Mouse (Mus musculus) brain, adult 2 months (tissue): ENCODE measurements around the gene Slc13a2.

Experiments used
- DNase-seq: peaks from one replicate; pipeline ENCODE4 v3.0.0; 2011; ENCODE audit warnings: low read depth, low spot score

Slc13a2 gene

GRCm38 (mm10) chr11:78422055-78422819 lies at the start of gene Slc13a2:
TSS of gene Slc13a2 (minus strand) at chr11:78422217.
- no peak for DNase-seq

- no peak for DNase-seq
Observed at GRCm38 (mm10) chr11:78471326-78472103, 49.5 kb upstream of the Slc13a2 start.

- DNase-seq = no peak
Observed at GRCm38 (mm10) chr11:78467932-78468331, 45.9 kb upstream of the Slc13a2 start.

GRCm38 (mm10) chr11:78467515-78467914 lies 45.5 kb upstream of the Slc13a2 start:
- DNase-seq = no peak

- DNase-seq = no peak
Observed at GRCm38 (mm10) chr11:78466242-78466912, 44.4 kb upstream of the Slc13a2 start.

GRCm38 (mm10) chr11:78465568-78466180 lies 43.7 kb upstream of the Slc13a2 start, which contains the start of gene Slc46a1:
TSS of gene Slc46a1 (plus strand) at chr11:78465697.
- DNase-seq = peak; percentile 80

- no peak for DNase-seq
Observed at GRCm38 (mm10) chr11:78465116-78465515, 43.1 kb upstream of the Slc13a2 start.

GRCm38 (mm10) chr11:78463286-78464036 lies 41.4 kb upstream of the Slc13a2 start:
- no peak for DNase-seq

- no peak for DNase-seq
Observed at GRCm38 (mm10) chr11:78462669-78463068, 40.7 kb upstream of the Slc13a2 start.

- no peak for DNase-seq
Observed at GRCm38 (mm10) chr11:78461894-78462293, 39.9 kb upstream of the Slc13a2 start.

- DNase-seq = no peak
Observed at GRCm38 (mm10) chr11:78458740-78459139, 36.7 kb upstream of the Slc13a2 start.

GRCm38 (mm10) chr11:78455308-78455707 lies 33.3 kb upstream of the Slc13a2 start:
- DNase-seq = peak; percentile 45

GRCm38 (mm10) chr11:78454276-78454675 lies 32.3 kb upstream of the Slc13a2 start:
- no peak for DNase-seq

- DNase-seq = peak; percentile 84
Observed at GRCm38 (mm10) chr11:78453675-78454074, 31.7 kb upstream of the Slc13a2 start.

GRCm38 (mm10) chr11:78450337-78450736 lies 28.3 kb upstream of the Slc13a2 start:
- DNase-seq = no peak

GRCm38 (mm10) chr11:78448242-78448641 lies 26.2 kb upstream of the Slc13a2 start:
- no peak for DNase-seq

GRCm38 (mm10) chr11:78447168-78447567 lies 25.2 kb upstream of the Slc13a2 start:
- no peak for DNase-seq

- DNase-seq = no peak
Observed at GRCm38 (mm10) chr11:78443115-78443514, 21.1 kb upstream of the Slc13a2 start.

GRCm38 (mm10) chr11:78438399-78438930 lies 16.4 kb upstream of the Slc13a2 start:
- no peak for DNase-seq

- DNase-seq = no peak
Observed at GRCm38 (mm10) chr11:78437182-78437581, 15.2 kb upstream of the Slc13a2 start.
